Mouse (Mus musculus) embryonic facial prominence, embryonic 15.5 days (tissue): ENCODE results near the gene Nhlh2. TPM values are rescaled to one million over a fixed set of nuclear protein-coding genes. Genes with fewer than 3 reads are reported as not detected.

Experiments used
- ATAC-seq: fragments of 200-750 bp; cut with Nextera tagmentation; 2 replicates; pipeline ENCODE4 v1.8.0; 2017; ENCODE audit warnings: low read depth, moderate TSS enrichment; ENCODE audit not compliant: insufficient number of reproducible peaks, low FRiP score, low TSS enrichment
- H3K27ac ChIP-seq: fragments of 300-500 bp; sonication (generic); replicated peaks from 2 replicates; pipeline ENCODE4 v1.5.1; 2015; ENCODE audit warnings: mild to moderate bottlenecking, inconsistent platforms
- H3K27me3 ChIP-seq: fragments of 300-500 bp; sonication (generic); 2 replicates; pipeline ENCODE4 v1.6.1; 2015; ENCODE audit warnings: inconsistent platforms
- H3K36me3 ChIP-seq: fragments of 300-500 bp; sonication (generic); 2 replicates; pipeline ENCODE4 v1.6.1; 2015; ENCODE audit warnings: mild to moderate bottlenecking, inconsistent platforms
- H3K4me1 ChIP-seq: fragments of 300-500 bp; sonication (generic); 2 replicates; pipeline ENCODE4 v1.6.1; 2015; ENCODE audit warnings: inconsistent platforms
- H3K4me2 ChIP-seq: fragments of 300-500 bp; sonication (generic); replicated peaks from 2 replicates; pipeline ENCODE4 v1.6.1; 2015; ENCODE audit warnings: mild to moderate bottlenecking, inconsistent platforms
- H3K4me3 ChIP-seq: fragments of 300-500 bp; sonication (generic); replicated peaks from 2 replicates; pipeline ENCODE4 v1.5.1; 2015; ENCODE audit warnings: mild to moderate bottlenecking, inconsistent platforms
- H3K9ac ChIP-seq: fragments of 300-500 bp; sonication (generic); 2 replicates; pipeline ENCODE4 v1.6.1; 2015; ENCODE audit warnings: inconsistent platforms
- H3K9me3 ChIP-seq: fragments of 300-500 bp; sonication (generic); replicated peaks from 2 replicates; pipeline ENCODE4 v1.6.1; 2016; ENCODE audit warnings: inconsistent platforms
- WGBS: fragments of 180-500 bp; shearing (Covaris S2); methylation state at CpG from one replicate; pipeline ENCODE4 v1.1.7; 2015; 5-methylcytosine and 5-hydroxymethylcytosine counted together
- polyA plus RNA-seq: library from polyadenylated mRNA; unstranded; fragments of >200 nt; fragmentation: Nextera tagmentation; extraction: Ambion mirVana; gene quantifications from 2 replicates; pipeline ENCODE4 v1.2.1, GENCODE M21; 2015

Nhlh2 gene
- polyA plus RNA-seq, 1 experiment from 2014 or later, result 5.8 TPM

- H3K4me1 ChIP-seq, result peaks cover 8% of the 10 kb centered on the region
- H3K4me2 ChIP-seq, result no peak overlapping the region
- H3K27me3 ChIP-seq, result peaks cover 8% of the 10 kb centered on the region
- no peak overlapping the region for H3K9ac ChIP-seq
- 63% methylated on average over 6 of the region's 6 CpGs for WGBS
- H3K27ac ChIP-seq, result no peak overlapping the region
- no peaks in the 10 kb centered on the region for H3K36me3 ChIP-seq
- H3K4me3 ChIP-seq, result no peak overlapping the region
- H3K9me3 ChIP-seq, result no peaks in the 10 kb centered on the region
- ATAC-seq, result no peak
Observed at GRCm38 (mm10) chr3:102027880-102028279, 18.0 kb downstream of the Nhlh2 start.

- no peak overlapping the region for H3K4me3 ChIP-seq
- no peak for ATAC-seq
- H3K27me3 ChIP-seq, result no peaks in the 10 kb centered on the region
- WGBS, result 88% methylated on average over 5 of the region's 5 CpGs
- H3K36me3 ChIP-seq, result no peaks in the 10 kb centered on the region
- 0 out of 2 replicates have a peak overlapping the region, but pooled peaks have one; percentile 8 for H3K27ac ChIP-seq
- H3K4me2 ChIP-seq, result no peak overlapping the region
- H3K9me3 ChIP-seq, result no peaks in the 10 kb centered on the region
- H3K4me1 ChIP-seq, result 0 out of 2 replicates have a peak, but pooled peaks cover 7% of the 10 kb centered on the region
- no peak overlapping the region for H3K9ac ChIP-seq
Observed at GRCm38 (mm10) chr3:102037806-102038205, 27.9 kb downstream of the Nhlh2 start.

GRCm38 (mm10) chr3:102038608-102039007, 28.7 kb downstream of the Nhlh2 start:
- Histone ChIP-seq H3K4me1 (0 out of 2 replicates have a peak, but pooled peaks cover 7% of the 10 kb centered on the region), H3K9ac (no peak overlapping the region), H3K4me3 (no peak overlapping the region), H3K9me3 (no peaks in the 10 kb centered on the region), H3K27me3 (no peaks in the 10 kb centered on the region), H3K36me3 (no peaks in the 10 kb centered on the region), H3K27ac (peak overlapping the region; percentile 8; the same call in 1 of the 2 replicates), H3K4me2 (no peak overlapping the region)
- ATAC-seq, result no peak
- 59% methylated on average over 6 of the region's 6 CpGs for WGBS

DNA sequence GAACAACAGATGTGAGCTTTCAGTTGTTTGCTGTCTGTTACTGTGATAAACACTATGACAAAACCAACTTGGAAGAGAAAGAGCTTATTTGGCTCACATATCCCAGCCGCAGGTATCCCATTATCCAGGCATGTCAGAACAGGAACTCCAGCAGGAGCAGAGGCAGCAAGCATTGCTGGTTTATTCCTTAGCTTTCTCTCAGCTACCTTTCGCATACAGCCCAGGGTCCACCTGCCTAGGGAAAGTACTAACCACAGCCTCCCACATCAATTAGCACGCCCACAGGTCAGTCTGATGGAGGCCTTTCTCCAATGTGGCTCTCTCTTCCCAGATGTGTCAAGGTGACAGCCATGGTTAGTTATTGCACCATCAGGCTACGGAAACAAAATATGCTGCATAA, 31.8 kb downstream of the Nhlh2 start:
- Histone ChIP-seq H3K4me1 (0 out of 2 replicates have a peak, but pooled peaks cover 7% of the 10 kb centered on the region), H3K9me3 (no peaks in the 10 kb centered on the region), H3K4me3 (no peak overlapping the region), H3K36me3 (no peaks in the 10 kb centered on the region), H3K27ac (0 out of 2 replicates have a peak overlapping the region, but pooled peaks have one; percentile 39), H3K9ac (no peak overlapping the region), H3K4me2 (no peak overlapping the region), H3K27me3 (no peaks in the 10 kb centered on the region)
- 66% methylated on average over 4 of the region's 4 CpGs for WGBS
- ATAC-seq, result no peak

GRCm38 (mm10) chr3:102045071-102045470, 35.2 kb downstream of the Nhlh2 start:
- no peak for ATAC-seq
- Histone ChIP-seq H3K36me3 (no peaks in the 10 kb centered on the region), H3K4me1 (no peaks in the 10 kb centered on the region), H3K27me3 (no peaks in the 10 kb centered on the region), H3K27ac (no peak overlapping the region), H3K4me3 (no peak overlapping the region), H3K9ac (no peak overlapping the region), H3K9me3 (no peaks in the 10 kb centered on the region), H3K4me2 (no peak overlapping the region)
- 35% methylated on average over 3 of the region's 3 CpGs for WGBS

DNA sequence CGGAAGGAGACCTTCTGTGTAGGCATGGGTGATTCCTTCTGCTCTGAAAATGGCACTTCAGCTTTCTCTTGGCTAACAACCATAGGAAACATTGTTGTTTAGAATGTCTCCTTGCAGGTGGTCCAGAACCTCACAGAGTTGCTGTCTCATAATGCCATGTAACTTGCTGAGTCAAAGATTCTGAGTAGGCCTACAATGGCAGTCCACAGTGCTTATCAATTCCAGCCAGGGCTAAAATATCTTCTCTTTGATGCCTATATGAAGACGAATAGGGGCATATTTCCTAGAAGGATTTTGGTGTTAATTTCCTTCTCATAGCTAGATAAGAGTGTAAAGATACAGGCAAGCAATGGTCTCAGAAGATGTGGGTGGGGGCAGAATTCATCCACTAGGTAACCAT, 37.7 kb downstream of the Nhlh2 start:
- no peak overlapping the region for H3K4me3 ChIP-seq
- no peaks in the 10 kb centered on the region for H3K27me3 ChIP-seq
- H3K4me1 ChIP-seq, result no peaks in the 10 kb centered on the region
- H3K4me2 ChIP-seq, result no peak overlapping the region
- 89% methylated on average over 2 of the region's 2 CpGs for WGBS
- no peak for ATAC-seq
- H3K9me3 ChIP-seq, result no peaks in the 10 kb centered on the region
- no peak overlapping the region for H3K9ac ChIP-seq
- no peak overlapping the region for H3K27ac ChIP-seq
- H3K36me3 ChIP-seq, result no peaks in the 10 kb centered on the region

DNA sequence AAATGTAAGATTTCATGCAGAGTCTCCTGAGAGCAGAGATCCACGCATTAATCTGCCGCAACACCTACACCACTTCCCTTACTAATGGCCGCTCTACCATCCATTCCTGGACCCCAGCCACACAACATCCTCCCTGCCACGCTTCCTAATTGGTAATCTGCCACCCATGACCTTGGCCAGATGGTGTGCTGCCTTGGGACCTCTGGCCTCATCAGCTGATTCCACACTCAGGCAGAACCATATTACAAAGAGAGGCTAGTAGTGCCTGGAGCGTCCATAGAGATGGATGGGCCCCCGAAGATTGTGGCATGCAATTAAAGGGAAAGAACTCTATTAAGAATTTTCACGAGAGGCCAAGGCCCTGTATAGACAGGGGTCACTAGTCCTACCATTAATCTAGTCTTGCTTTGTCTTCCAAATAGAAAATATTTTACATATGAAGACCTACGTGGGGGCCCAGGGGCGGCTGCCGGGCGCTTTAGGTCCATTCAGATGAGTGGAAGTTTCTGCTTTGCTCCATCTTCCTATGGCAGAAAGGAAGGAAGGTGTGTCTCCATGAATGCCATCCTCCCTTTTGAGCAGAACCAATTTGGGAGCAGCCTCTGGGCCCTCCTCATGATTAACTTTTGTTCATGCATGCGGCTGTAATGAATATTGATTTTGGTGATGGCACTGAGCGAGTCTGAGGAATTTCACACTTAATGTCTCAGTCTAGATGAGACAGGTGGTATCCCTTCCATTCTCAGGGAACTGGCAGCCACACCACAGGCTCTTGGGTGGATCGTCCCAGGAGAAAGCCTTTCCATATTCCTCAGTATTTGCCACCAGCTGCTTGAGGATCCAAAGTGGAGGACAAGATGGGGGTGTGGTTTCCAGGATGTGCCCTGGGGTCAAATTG, 39.6 kb downstream of the Nhlh2 start:
- Histone ChIP-seq H3K4me2 (no peak overlapping the region), H3K27me3 (no peaks in the 10 kb centered on the region), H3K9ac (no peak overlapping the region), H3K36me3 (no peaks in the 10 kb centered on the region), H3K9me3 (no peaks in the 10 kb centered on the region), H3K4me3 (no peak overlapping the region), H3K4me1 (no peaks in the 10 kb centered on the region), H3K27ac (no peak overlapping the region)
- ATAC-seq, result no peak
- 76% methylated on average over 14 of the region's 14 CpGs for WGBS

- no peaks in the 10 kb centered on the region for H3K9me3 ChIP-seq
- WGBS, result 34% methylated on average over 3 of the region's 3 CpGs
- no peaks in the 10 kb centered on the region for H3K36me3 ChIP-seq
Observed at GRCm38 (mm10) chr3:102052036-102052435, 42.2 kb downstream of the Nhlh2 start.

GRCm38 (mm10) chr3:102053293-102053692, 43.4 kb downstream of the Nhlh2 start:
- Histone ChIP-seq H3K36me3 (no peaks in the 10 kb centered on the region), H3K4me1 (no peaks in the 10 kb centered on the region), H3K9ac (no peak overlapping the region), H3K4me3 (no peak overlapping the region), H3K27ac (no peak overlapping the region), H3K4me2 (no peak overlapping the region), H3K9me3 (no peaks in the 10 kb centered on the region), H3K27me3 (no peaks in the 10 kb centered on the region)
- ATAC-seq, result no peak
- 35% methylated on average over 8 of the region's 8 CpGs for WGBS

More at GRCm38 (mm10) chr3:102052036-102052435, 42.2 kb downstream of the Nhlh2 start:
- Histone ChIP-seq H3K27ac (no peak overlapping the region), H3K27me3 (no peaks in the 10 kb centered on the region), H3K4me3 (no peak overlapping the region), H3K4me1 (no peaks in the 10 kb centered on the region), H3K9ac (no peak overlapping the region), H3K4me2 (no peak overlapping the region)
- ATAC-seq, result no peak

DNA sequence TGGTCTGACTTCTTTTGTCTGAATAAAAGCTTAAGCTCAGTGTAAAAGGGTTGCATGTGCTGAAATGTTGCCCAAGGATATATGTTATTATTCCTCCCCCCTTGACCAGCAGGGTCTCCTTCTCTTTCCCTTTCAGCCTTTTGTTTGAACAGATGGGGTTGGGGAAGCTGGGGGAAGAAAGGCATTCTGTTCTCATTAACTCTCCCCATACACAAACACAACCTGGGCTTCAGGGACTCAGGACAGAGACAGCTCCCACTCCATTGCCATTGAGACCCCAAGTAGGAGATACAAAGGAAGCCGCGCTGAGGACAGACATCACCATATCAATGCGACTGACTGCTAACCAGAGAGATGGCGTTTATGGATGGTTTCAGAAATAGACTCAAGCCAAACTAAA, 46.0 kb downstream of the Nhlh2 start:
- H3K4me1 ChIP-seq, result no peaks in the 10 kb centered on the region
- 35% methylated on average over 4 of the region's 4 CpGs for WGBS
- H3K36me3 ChIP-seq, result no peaks in the 10 kb centered on the region
- no peak overlapping the region for H3K9ac ChIP-seq
- no peaks in the 10 kb centered on the region for H3K9me3 ChIP-seq
- H3K27ac ChIP-seq, result no peak overlapping the region
- H3K27me3 ChIP-seq, result no peaks in the 10 kb centered on the region
- H3K4me3 ChIP-seq, result no peak overlapping the region
- ATAC-seq, result no peak
- H3K4me2 ChIP-seq, result no peak overlapping the region

DNA sequence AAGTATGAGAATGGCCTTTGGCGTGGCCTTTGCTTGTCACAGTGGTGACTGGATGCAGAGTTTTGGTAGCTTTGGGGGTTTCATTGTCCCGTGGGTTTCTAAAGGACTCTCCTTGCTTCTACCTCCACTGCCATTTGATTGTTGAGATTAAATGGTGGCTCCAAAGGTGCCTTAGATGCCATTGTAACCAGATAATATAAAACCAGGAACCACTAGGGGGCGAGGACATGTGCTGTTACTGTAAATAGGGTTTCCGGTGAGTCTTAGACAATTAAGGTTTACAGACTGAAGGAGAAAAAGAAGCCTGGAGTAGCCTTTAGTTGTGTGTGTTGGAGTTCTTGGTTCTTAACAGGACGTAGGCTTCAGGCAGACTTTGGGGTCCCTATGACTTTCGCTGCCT, 50.2 kb downstream of the Nhlh2 start:
- WGBS, result 77% methylated on average over 6 of the region's 6 CpGs

More for the DNA sequence above, 50.2 kb downstream of the Nhlh2 start:
- H3K4me3 ChIP-seq, result no peak overlapping the region
- H3K9me3 ChIP-seq, result no peaks in the 10 kb centered on the region
- no peak overlapping the region for H3K9ac ChIP-seq
- H3K27me3 ChIP-seq, result no peaks in the 10 kb centered on the region
- ATAC-seq, result no peak
- no peak overlapping the region for H3K27ac ChIP-seq
- H3K36me3 ChIP-seq, result no peaks in the 10 kb centered on the region
- H3K4me1 ChIP-seq, result peaks cover 8% of the 10 kb centered on the region; the same call in 1 of the 2 replicates
- H3K4me2 ChIP-seq, result no peak overlapping the region
